Mouse (Mus musculus): ENCODE data around the gene Ccdc13. TPM values are rescaled to one million over a fixed set of nuclear protein-coding genes. Genes with fewer than 3 reads are reported as not detected.
A peak's percentile ranks its signal among the peaks of the same experiment; 100 is the strongest.

Ccdc13 gene
- polyA plus RNA-seq, 1 experiment: 0.30 TPM

- H3K27ac ChIP-seq (ENCODE audit: insufficient read depth, low read depth, low read length): no peak overlapping the region
- H3K27me3 ChIP-seq (replicated peaks; ENCODE audit: control insufficient read depth, insufficient read depth, low read length): no peaks in the 10 kb centered on the region
- H3K4me3 ChIP-seq (ENCODE audit: insufficient read depth, low read depth, low read length): no peak overlapping the region
- no peaks in the 10 kb centered on the region for H3K4me1 ChIP-seq (ENCODE audit: control insufficient read depth, insufficient read depth, low read length)
- WGBS: 54% methylated on average over 7 of the region's 7 CpGs
- no peak for DNase-seq
- TF ChIP-seq POLR2A (IDR thresholded peaks at IDR 0.05; ENCODE audit: low read depth, low read length) (no peak), CTCF (conservative IDR thresholded peaks at IDR 0.05; ENCODE audit: insufficient read depth, insufficient read length, low read depth, low read length) (no peak)
- H3K36me3 ChIP-seq (ENCODE audit: control insufficient read depth, insufficient read depth, low read length): no peaks in the 10 kb centered on the region
Observed at GRCm38 (mm10) chr9:121802747-121803146, 36.5 kb downstream of the Ccdc13 start.

DNA sequence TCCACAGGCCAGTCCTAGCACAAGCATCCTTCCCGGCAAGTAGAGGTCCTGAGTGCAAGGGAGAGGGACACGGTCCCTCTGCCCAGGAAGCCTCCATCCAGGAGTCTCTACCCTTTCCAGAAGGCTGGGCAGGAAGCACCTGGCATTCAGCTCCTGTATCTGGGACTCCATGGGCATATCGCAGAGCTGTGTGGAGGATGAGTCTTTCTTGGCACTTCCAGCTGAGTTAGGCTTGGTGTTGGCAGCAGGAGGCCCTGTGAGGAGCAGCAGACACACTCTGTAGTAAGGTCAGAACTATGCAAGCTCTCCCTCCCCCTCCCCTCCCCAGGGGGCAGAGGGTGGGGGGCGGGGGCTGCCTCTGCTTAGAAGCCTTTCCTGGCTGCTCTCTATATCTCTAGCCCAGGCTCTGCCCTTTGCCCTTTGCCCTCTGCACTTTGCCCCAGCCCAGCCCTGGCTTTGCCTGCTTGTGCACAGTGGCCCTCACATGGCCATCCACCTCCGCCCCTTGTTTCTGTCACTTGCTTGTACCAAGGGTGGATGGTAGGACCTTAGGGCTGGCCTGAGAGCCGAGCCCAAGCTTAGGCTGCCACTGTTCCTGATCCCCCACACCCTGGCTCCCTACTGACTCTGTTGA lies 40.3 kb downstream of the Ccdc13 start:
- H3K4me1 ChIP-seq (ENCODE audit: control insufficient read depth, insufficient read depth, low read length): no peaks in the 10 kb centered on the region
- TF ChIP-seq POLR2A (IDR thresholded peaks at IDR 0.05; ENCODE audit: low read depth, low read length): no peak
- no peak for TF ChIP-seq CTCF (conservative IDR thresholded peaks at IDR 0.05; ENCODE audit: insufficient read depth, insufficient read length, low read depth, low read length)
- no peaks in the 10 kb centered on the region for H3K27me3 ChIP-seq (replicated peaks; ENCODE audit: control insufficient read depth, insufficient read depth, low read length)
- H3K36me3 ChIP-seq (ENCODE audit: control insufficient read depth, insufficient read depth, low read length): no peaks in the 10 kb centered on the region
- no peak overlapping the region for H3K4me3 ChIP-seq (ENCODE audit: insufficient read depth, low read depth, low read length)
- 58% methylated on average over 6 of the region's 6 CpGs for WGBS
- no peak overlapping the region for H3K27ac ChIP-seq (ENCODE audit: insufficient read depth, low read depth, low read length)
- no peak for DNase-seq

GRCm38 (mm10) chr9:121797722-121798121 lies 41.5 kb downstream of the Ccdc13 start:
- no peak overlapping the region for H3K27ac ChIP-seq (ENCODE audit: insufficient read depth, low read depth, low read length)
- no peak overlapping the region for H3K4me3 ChIP-seq (ENCODE audit: insufficient read depth, low read depth, low read length)
- no peaks in the 10 kb centered on the region for H3K36me3 ChIP-seq (ENCODE audit: control insufficient read depth, insufficient read depth, low read length)
- H3K4me1 ChIP-seq (ENCODE audit: control insufficient read depth, insufficient read depth, low read length): no peaks in the 10 kb centered on the region
- WGBS: 13% methylated on average over 12 of the region's 12 CpGs
- no peaks in the 10 kb centered on the region for H3K27me3 ChIP-seq (replicated peaks; ENCODE audit: control insufficient read depth, insufficient read depth, low read length)
- peak; percentile 67 for DNase-seq
- TF ChIP-seq POLR2A (IDR thresholded peaks at IDR 0.05; ENCODE audit: low read depth, low read length) (no peak), CTCF (conservative IDR thresholded peaks at IDR 0.05; ENCODE audit: insufficient read depth, insufficient read length, low read depth, low read length) (no peak)

DNA sequence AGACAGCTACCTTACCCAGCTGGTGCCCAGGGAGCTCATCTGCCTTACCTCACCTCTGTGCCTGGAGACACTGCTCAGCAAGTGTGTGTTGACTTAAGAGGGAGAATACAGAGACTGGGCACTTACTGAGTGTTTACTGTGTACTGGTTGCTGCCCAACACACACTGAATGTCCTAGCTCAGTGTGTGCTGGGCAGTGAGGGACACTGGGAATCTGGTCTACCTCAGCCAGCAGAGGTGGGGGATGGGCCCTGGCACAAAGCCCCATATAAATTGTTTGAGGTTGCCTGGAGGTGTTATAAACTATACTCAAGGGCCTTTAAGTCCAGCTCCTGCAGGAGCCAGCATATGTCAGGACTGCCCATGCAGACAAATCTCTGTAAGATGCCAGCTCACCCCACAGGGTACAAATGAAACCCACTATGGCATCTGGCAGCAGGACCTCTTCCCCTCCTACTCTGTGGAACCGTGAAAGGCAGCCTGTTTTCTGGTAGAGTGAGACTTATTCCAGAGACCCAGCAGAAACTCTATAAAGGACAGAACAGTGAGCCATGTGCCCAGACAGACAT lies 44.2 kb downstream of the Ccdc13 start:
- Histone ChIP-seq H3K27ac (ENCODE audit: insufficient read depth, low read depth, low read length) (no peak overlapping the region), H3K36me3 (ENCODE audit: control insufficient read depth, insufficient read depth, low read length) (no peaks in the 10 kb centered on the region), H3K4me1 (ENCODE audit: control insufficient read depth, insufficient read depth, low read length) (no peaks in the 10 kb centered on the region), H3K4me3 (ENCODE audit: insufficient read depth, low read depth, low read length) (no peak overlapping the region), H3K27me3 (replicated peaks; ENCODE audit: control insufficient read depth, insufficient read depth, low read length) (no peaks in the 10 kb centered on the region)
- DNase-seq: peak; percentile 59
- TF ChIP-seq CTCF (conservative IDR thresholded peaks at IDR 0.05; ENCODE audit: insufficient read depth, insufficient read length, low read depth, low read length) (no peak), POLR2A (IDR thresholded peaks at IDR 0.05; ENCODE audit: low read depth, low read length) (no peak)
- WGBS: 52% methylated on average over 1 of the region's 1 CpGs

DNA sequence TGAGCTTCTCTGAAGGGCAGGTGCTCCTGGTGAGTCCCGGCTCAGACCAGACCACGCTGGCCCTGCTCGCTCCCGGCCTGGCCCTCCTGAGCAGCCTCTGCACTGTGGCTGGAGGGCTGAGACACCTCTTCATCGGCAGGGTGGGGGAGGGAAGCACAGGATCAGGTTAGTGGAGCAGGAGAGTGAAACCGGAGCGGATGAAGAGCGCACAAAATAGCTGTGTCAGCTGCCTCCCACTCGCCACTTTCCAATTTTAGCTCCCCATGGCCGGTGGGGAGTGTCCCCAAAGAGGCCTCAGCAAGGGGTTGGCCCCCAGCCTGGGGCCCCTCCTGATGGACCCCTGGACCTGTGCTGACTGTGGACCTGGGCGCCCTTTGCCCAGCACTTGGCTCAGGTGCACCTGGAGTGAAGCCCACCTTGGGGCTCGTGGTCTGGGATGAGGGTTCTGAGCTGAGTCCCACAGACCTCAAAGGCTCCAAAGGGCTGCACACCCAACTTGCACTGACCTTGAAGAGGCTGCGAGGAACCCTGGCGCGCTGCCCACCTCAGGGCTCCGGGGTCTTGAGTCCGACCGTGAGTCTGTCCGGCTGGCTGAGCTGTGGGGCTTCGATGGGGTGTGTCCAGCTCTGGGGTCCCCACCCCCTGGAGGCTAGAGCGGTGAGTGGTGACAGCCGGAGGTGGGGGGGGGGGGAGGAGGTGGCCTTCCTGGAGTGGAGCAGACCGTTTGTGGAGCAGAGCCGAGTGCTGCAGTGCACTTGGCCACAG lies 47.3 kb downstream of the Ccdc13 start, which contains the start of gene Hhatl:
Gene Hhatl, minus strand, starts transcription at position 751 of the 765 bp plus-strand sequence.
- DNase-seq: peak; percentile 46
- Histone ChIP-seq H3K4me3 (ENCODE audit: insufficient read depth, low read depth, low read length) (peak within 1 kb of the TSS; percentile 11), H3K36me3 (ENCODE audit: control insufficient read depth, insufficient read depth, low read length) (no peaks in the 10 kb centered on the region), H3K4me1 (ENCODE audit: control insufficient read depth, insufficient read depth, low read length) (no peaks in the 10 kb centered on the region), H3K27ac (ENCODE audit: insufficient read depth, low read depth, low read length) (0 out of 2 replicates have a peak within 1 kb of the TSS, but pooled peaks have one; percentile 2), H3K27me3 (replicated peaks; ENCODE audit: control insufficient read depth, insufficient read depth, low read length) (no peaks in the 10 kb centered on the region)
- TF ChIP-seq CTCF (conservative IDR thresholded peaks at IDR 0.05; ENCODE audit: insufficient read depth, insufficient read length, low read depth, low read length): no peak
- TF ChIP-seq POLR2A (IDR thresholded peaks at IDR 0.05; ENCODE audit: low read depth, low read length): no peak
- WGBS: 29% methylated on average over 24 of the region's 24 CpGs

DNA sequence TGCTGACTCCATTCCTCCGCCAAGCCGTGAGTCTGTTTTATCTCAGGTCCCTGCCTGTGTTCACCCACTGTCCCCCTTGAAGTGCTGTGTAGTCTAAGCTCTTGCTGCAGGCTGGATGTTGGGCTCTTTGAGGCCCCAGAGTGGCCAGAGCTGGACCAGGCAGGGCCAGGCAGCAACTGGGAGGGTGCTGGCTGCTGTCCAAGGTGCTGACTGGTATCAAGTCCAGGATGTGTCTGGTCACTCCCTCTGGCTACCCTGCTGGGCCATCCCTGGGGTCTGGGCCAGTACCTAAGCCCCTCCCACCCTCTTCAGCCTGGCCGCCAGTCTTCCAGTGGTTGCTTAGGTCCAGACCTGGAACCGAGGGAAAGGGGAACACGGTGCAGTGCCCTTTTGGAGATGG lies 48.1 kb downstream of the Ccdc13 start:
- TF ChIP-seq CTCF (conservative IDR thresholded peaks at IDR 0.05; ENCODE audit: insufficient read depth, insufficient read length, low read depth, low read length) (no peak), POLR2A (IDR thresholded peaks at IDR 0.05; ENCODE audit: low read depth, low read length) (no peak)
- no peaks in the 10 kb centered on the region for H3K36me3 ChIP-seq (ENCODE audit: control insufficient read depth, insufficient read depth, low read length)
- peak; percentile 67 for DNase-seq
- H3K4me3 ChIP-seq (ENCODE audit: insufficient read depth, low read depth, low read length): no peak overlapping the region
- no peaks in the 10 kb centered on the region for H3K27me3 ChIP-seq (replicated peaks; ENCODE audit: control insufficient read depth, insufficient read depth, low read length)
- 10% methylated on average over 5 of the region's 5 CpGs for WGBS
- 0 out of 2 replicates have a peak overlapping the region, but pooled peaks have one; percentile 2 for H3K27ac ChIP-seq (ENCODE audit: insufficient read depth, low read depth, low read length)
- no peaks in the 10 kb centered on the region for H3K4me1 ChIP-seq (ENCODE audit: control insufficient read depth, insufficient read depth, low read length)

- Histone ChIP-seq H3K27me3 (replicated peaks; ENCODE audit: control insufficient read depth, insufficient read depth, low read length) (no peaks in the 10 kb centered on the region), H3K4me3 (ENCODE audit: insufficient read depth, low read depth, low read length) (no peak overlapping the region), H3K27ac (ENCODE audit: insufficient read depth, low read depth, low read length) (no peak overlapping the region), H3K4me1 (ENCODE audit: control insufficient read depth, insufficient read depth, low read length) (no peaks in the 10 kb centered on the region), H3K36me3 (ENCODE audit: control insufficient read depth, insufficient read depth, low read length) (no peaks in the 10 kb centered on the region)
- WGBS: 74% methylated on average over 2 of the region's 2 CpGs
- TF ChIP-seq POLR2A (IDR thresholded peaks at IDR 0.05; ENCODE audit: low read depth, low read length) (no peak), CTCF (conservative IDR thresholded peaks at IDR 0.05; ENCODE audit: insufficient read depth, insufficient read length, low read depth, low read length) (no peak)
- DNase-seq: no peak
Observed at GRCm38 (mm10) chr9:121786359-121786758, 52.9 kb downstream of the Ccdc13 start.

All from kidney, adult 2 months (tissue).